Comparison of ENCODE assay signal across 9 mouse cellular contexts in genomic region chr8:83668010-83668916, GRCm38 (mm10). TPM values are rescaled to one million over a fixed set of nuclear protein-coding genes. Genes with fewer than 3 reads are reported as not detected.
DNase-seq lines count a peak whose midpoint lies in the region; ATAC-seq lines count a peak whose summit lies in the region.
"Had no signal": no experiment of that assay in that cellular context is flagged by ENCODE, and none has a peak within 500 bp of the region (broad histone marks: within the 10 kb centered on the region; RNA-seq: fewer than 3 reads in every experiment).

No protein-coding gene starts in this region.

- no peak overlapping the region for H3K27ac ChIP-seq in embryonic facial prominence, embryonic 12.5 days
- H3K27ac ChIP-seq in midbrain, embryonic 12.5 days (replicated peaks) = no peak overlapping the region

- 27% methylated on average over 80 of the region's 80 CpGs for WGBS in embryonic facial prominence, embryonic 12.5 days
- WGBS in midbrain, embryonic 12.5 days = 22% methylated on average over 80 of the region's 80 CpGs

- intact Hi-C loops in heart, postnatal 14 days (cut with DNase I) = loop anchor here (10.0 kb wide), 1 partner anchor 57 kb away; no protein-coding TSS in a partner anchor
- intact Hi-C loops in left cerebral cortex, postnatal 4 days (cut with DNase I) = no loop called here

- peaks cover 40% of the 10 kb centered on the region for H3K4me1 ChIP-seq in embryonic facial prominence, embryonic 12.5 days
- peaks cover 21% of the 10 kb centered on the region for H3K4me1 ChIP-seq in midbrain, embryonic 12.5 days

- peaks cover 11% of the 10 kb centered on the region for H3K27me3 ChIP-seq in embryonic facial prominence, embryonic 12.5 days
- H3K27me3 ChIP-seq in midbrain, embryonic 12.5 days = peaks cover 18% of the 10 kb centered on the region
- H3K27me3 ChIP-seq: megakaryocyte, embryonic 14.5 days had no signal

- DNase-seq in frontal cortex, postnatal 14 days (ENCODE audit: low spot score in 2 of 2) = no peak
- peak; percentile 78 for DNase-seq in adrenal gland, postnatal 14 days
- peak; percentile 55 to 67 for DNase-seq in heart, postnatal 14 days
- DNase-seq in left cerebral cortex, postnatal 4 days = peak; percentile 83
- DNase-seq in spleen, postnatal 36 days (ENCODE audit: low spot score in 2 of 2) = peak; percentile 38 to 39

- H3K9ac ChIP-seq in embryonic facial prominence, embryonic 12.5 days = peak overlapping the region; percentile 51
- H3K9ac ChIP-seq in midbrain, embryonic 12.5 days (replicated peaks) = peak overlapping the region; percentile 43

- 0 out of 2 replicates have a peak, but pooled peaks have one; percentile 17 for ATAC-seq in frontal cortex, adult (ENCODE audit: low TSS enrichment)
- 0 out of 2 replicates have a peak, but pooled peaks have one; percentile 32 for ATAC-seq in embryonic facial prominence, embryonic 12.5 days (ENCODE audit: insufficient number of reproducible peaks, insufficient read depth, low FRiP score, low TSS enrichment)
- ATAC-seq in midbrain, embryonic 12.5 days (ENCODE audit: low FRiP score, low read depth) = peak; percentile 63

- H3K4me3 ChIP-seq in embryonic facial prominence, embryonic 12.5 days = peak overlapping the region; percentile 31
- H3K4me3 ChIP-seq in midbrain, embryonic 12.5 days = peak overlapping the region; percentile 39
- H3K4me3 ChIP-seq: megakaryocyte, embryonic 14.5 days had no signal

- peaks cover 50% of the 10 kb centered on the region for H3K36me3 ChIP-seq in embryonic facial prominence, embryonic 12.5 days
- peaks cover 41% of the 10 kb centered on the region for H3K36me3 ChIP-seq in midbrain, embryonic 12.5 days

- H3K4me2 ChIP-seq in embryonic facial prominence, embryonic 12.5 days (replicated peaks) = peak overlapping the region; percentile 55
- peak overlapping the region; percentile 63 for H3K4me2 ChIP-seq in midbrain, embryonic 12.5 days (replicated peaks)

- no peaks in the 10 kb centered on the region for H3K9me3 ChIP-seq in embryonic facial prominence, embryonic 12.5 days
- no peaks in the 10 kb centered on the region for H3K9me3 ChIP-seq in midbrain, embryonic 12.5 days

RNA-seq across cellular contexts. Expression of gene Ptger1, which starts 1.8 kb away (rescaled TPM):
- total RNA-seq in adrenal gland, postnatal 14 days (2021) = 0.98 and 1.4 TPM in 2 replicates
- 0.87 and 1.1 TPM in 2 replicates for polyA plus RNA-seq in embryonic facial prominence, embryonic 12.5 days (2016; fragmentation: Nextera tagmentation; extraction: Ambion mirVana)
- under 1 TPM; 0.44 to 0.53 TPM for total RNA-seq in heart, postnatal 14 days (2021)
- 1 to 10 TPM in 1 of 2 experiments, under 1 TPM in 1; 0.95 to 1.1 TPM for total RNA-seq in left cerebral cortex, postnatal 4 days (2021)
- polyA plus RNA-seq in midbrain, embryonic 12.5 days (2016; fragmentation: Nextera tagmentation; extraction: Ambion mirVana) = 0.75 and 0.97 TPM in 2 replicates

RNA-seq across cellular contexts. Expression of gene Gipc1, which starts 15.8 kb away (rescaled TPM):
- 39.6 and 47.5 TPM in 2 replicates for total RNA-seq in adrenal gland, postnatal 14 days (2021)
- 207 and 212 TPM in 2 replicates for polyA plus RNA-seq in embryonic facial prominence, embryonic 12.5 days (2016; fragmentation: Nextera tagmentation; extraction: Ambion mirVana)
- total RNA-seq in heart, postnatal 14 days (2021) = 10 to 100 TPM; 34.1 to 34.6 TPM
- total RNA-seq in left cerebral cortex, postnatal 4 days (2021) = 10 to 100 TPM; 74.7 to 77.4 TPM
- polyA plus RNA-seq in midbrain, embryonic 12.5 days (2016; fragmentation: Nextera tagmentation; extraction: Ambion mirVana) = 198 and 204 TPM in 2 replicates

RNA-seq across cellular contexts. Expression of gene Pkn1, which starts 30.7 kb away (rescaled TPM):
- total RNA-seq in adrenal gland, postnatal 14 days (2021) = 125 and 151 TPM in 2 replicates
- polyA plus RNA-seq in embryonic facial prominence, embryonic 12.5 days (2016; fragmentation: Nextera tagmentation; extraction: Ambion mirVana) = 35.1 and 36.1 TPM in 2 replicates
- 10 to 100 TPM; 60.5 to 61.1 TPM for total RNA-seq in heart, postnatal 14 days (2021)
- total RNA-seq in left cerebral cortex, postnatal 4 days (2021) = 100 to 1,000 TPM in 1 of 2 experiments, 10 to 100 TPM in 1; 98.7 to 107 TPM
- polyA plus RNA-seq in midbrain, embryonic 12.5 days (2016; fragmentation: Nextera tagmentation; extraction: Ambion mirVana) = 35.3 and 35.4 TPM in 2 replicates

RNA-seq across cellular contexts. Expression of gene Ddx39, which starts 46.7 kb away (rescaled TPM):
- 31.2 and 32.9 TPM in 2 replicates for total RNA-seq in adrenal gland, postnatal 14 days (2021)
- polyA plus RNA-seq in embryonic facial prominence, embryonic 12.5 days (2016; fragmentation: Nextera tagmentation; extraction: Ambion mirVana) = 147 and 152 TPM in 2 replicates
- total RNA-seq in heart, postnatal 14 days (2021) = 10 to 100 TPM; 24.1 to 26.0 TPM
- 10 to 100 TPM; 39.1 to 39.7 TPM for total RNA-seq in left cerebral cortex, postnatal 4 days (2021)
- polyA plus RNA-seq in midbrain, embryonic 12.5 days (2016; fragmentation: Nextera tagmentation; extraction: Ambion mirVana) = 184 and 186 TPM in 2 replicates

Comparison
In these comparisons a context has a peak if more than half of its experiments do, and no peak if none do; other contexts are left out.
1. DNase-seq: peak in adrenal gland, postnatal 14 days (single experiment), heart, postnatal 14 days (2 of 2), left cerebral cortex, postnatal 4 days (single experiment) and spleen, postnatal 36 days (2 of 2); none in frontal cortex, postnatal 14 days (0 of 2).
2. Peak in every context shown above with its lines, with median percentiles within 50 percentile points of each other: ATAC-seq.